Mouse (Mus musculus) midbrain, embryonic 14.5 days (tissue): ENCODE results near the gene Dnajc11. TPM values are rescaled to one million over a fixed set of nuclear protein-coding genes. Genes with fewer than 3 reads are reported as not detected.
A peak's percentile ranks its signal among the peaks of the same experiment; 100 is the strongest.

ENCODE experiments used
- ATAC-seq: fragments of 200-750 bp; cut with Nextera tagmentation; 2 replicates; pipeline ENCODE4 v1.8.0; 2017; ENCODE audit warnings: moderate number of reproducible peaks, moderate library complexity; ENCODE audit not compliant: low FRiP score, low TSS enrichment
- DNase-seq: peaks from one replicate; pipeline ENCODE4 v3.0.0-alpha.2; 2015
- H3K27ac ChIP-seq: fragments of 300-500 bp; sonication (generic); replicated peaks from 2 replicates; pipeline ENCODE4 v1.5.1; 2014; ENCODE audit warnings: mild to moderate bottlenecking, low read depth, low read length, moderate library complexity
- H3K27me3 ChIP-seq: fragments of 300-500 bp; sonication (generic); 2 replicates; pipeline ENCODE4 v1.6.1; 2014; ENCODE audit warnings: low read length, control low read depth, mixed read lengths; ENCODE audit not compliant: control insufficient read depth, insufficient read depth
- H3K36me3 ChIP-seq: fragments of 300-500 bp; sonication (generic); 2 replicates; pipeline ENCODE4 v1.6.1; 2014; ENCODE audit warnings: low read length, control low read depth; ENCODE audit not compliant: control insufficient read depth, insufficient read depth
- H3K4me1 ChIP-seq: fragments of 300-500 bp; sonication (generic); 2 replicates; pipeline ENCODE4 v1.6.1; 2014; ENCODE audit warnings: mild to moderate bottlenecking, antibody characterized with exemption, low read length, control low read depth; ENCODE audit not compliant: control insufficient read depth, insufficient read depth
- H3K4me2 ChIP-seq: fragments of 300-500 bp; sonication (generic); 2 replicates; pipeline ENCODE4 v1.6.1; 2014; ENCODE audit warnings: mild to moderate bottlenecking, low read length, moderate library complexity
- H3K4me3 ChIP-seq: fragments of 300-500 bp; sonication (generic); replicated peaks from 2 replicates; pipeline ENCODE4 v1.5.1; 2014; ENCODE audit warnings: low read depth, low read length
- H3K9ac ChIP-seq: fragments of 300-500 bp; sonication (generic); replicated peaks from 2 replicates; pipeline ENCODE4 v1.6.1; 2014; ENCODE audit warnings: mild to moderate bottlenecking, low read length, moderate library complexity
- H3K9me3 ChIP-seq: fragments of 300-500 bp; sonication (generic); 2 replicates; pipeline ENCODE4 v1.6.1; 2016; ENCODE audit warnings: low read length, control low read depth, mixed read lengths; ENCODE audit not compliant: control insufficient read depth
- WGBS: fragments of 180-500 bp; shearing (Covaris S2); extraction: QIAGEN DNeasy Blood & Tissue Kit; methylation state at CpG from one replicate; pipeline ENCODE4 v1.1.7; 2014; 5-methylcytosine and 5-hydroxymethylcytosine counted together
- polyA plus RNA-seq: library from polyadenylated mRNA; unstranded; fragments of >200 nt; fragmentation: Nextera tagmentation; extraction: Ambion mirVana; gene quantifications from 2 replicates; pipeline ENCODE4 v1.2.1, GENCODE M21; 2014

Dnajc11 gene
- polyA plus RNA-seq, 1 experiment from 2014 or later = 75.2 TPM

GRCm38 (mm10) chr4:152007481-152008147 is 74.1 kb downstream of the Dnajc11 start:
- H3K9ac ChIP-seq = no peak overlapping the region
- H3K27me3 ChIP-seq = peaks cover 34% of the 10 kb centered on the region
- 4% methylated on average over 8 of the region's 8 CpGs for WGBS
- H3K27ac ChIP-seq = no peak overlapping the region
- H3K4me2 ChIP-seq = peak overlapping the region; percentile 100
- ATAC-seq (no peak), DNase-seq (peak; percentile 15)
- peaks cover 29% of the 10 kb centered on the region for H3K4me1 ChIP-seq
- peak overlapping the region; percentile 67; the same call in 1 of the 2 replicates for H3K4me3 ChIP-seq
- H3K36me3 ChIP-seq = no peaks in the 10 kb centered on the region
- no peaks in the 10 kb centered on the region for H3K9me3 ChIP-seq

- H3K27ac ChIP-seq = no peak overlapping the region
- no peaks in the 10 kb centered on the region for H3K36me3 ChIP-seq
- peak overlapping the region; percentile 100 for H3K4me2 ChIP-seq
- H3K4me1 ChIP-seq = peaks cover 29% of the 10 kb centered on the region
- H3K4me3 ChIP-seq = peak overlapping the region; percentile 67
- DNase-seq (no peak), ATAC-seq (no peak; the same call in 1 of the 2 replicates)
- H3K9me3 ChIP-seq = no peaks in the 10 kb centered on the region
- peak overlapping the region; percentile 59; the same call in 1 of the 2 replicates for H3K9ac ChIP-seq
- peaks cover 34% of the 10 kb centered on the region for H3K27me3 ChIP-seq
- WGBS = under 1% methylated on average over 14 of the region's 14 CpGs
These were observed 74.6 kb downstream of the Dnajc11 start for GRCm38 (mm10) chr4:152008148-152008500.

GRCm38 (mm10) chr4:152008622-152009075 is 75.2 kb downstream of the Dnajc11 start, which contains the start of gene Klhl21:
Klhl21 (plus strand) TSS chr4:152008803.
- DNase-seq (peak; percentile 94), ATAC-seq (peak; percentile 85)
- H3K36me3 ChIP-seq = no peaks in the 10 kb centered on the region
- peak within 1 kb of the TSS; percentile 59 for H3K9ac ChIP-seq
- under 1% methylated on average over 43 of the region's 45 CpGs for WGBS
- H3K27me3 ChIP-seq = peaks cover 34% of the 10 kb centered on the region
- peak within 1 kb of the TSS; percentile 64 for H3K27ac ChIP-seq
- peaks cover 29% of the 10 kb centered on the region for H3K4me1 ChIP-seq
- peak within 1 kb of the TSS; percentile 100 for H3K4me2 ChIP-seq
- H3K4me3 ChIP-seq = peak within 1 kb of the TSS; percentile 67
- H3K9me3 ChIP-seq = no peaks in the 10 kb centered on the region

- H3K9ac ChIP-seq = peak overlapping the region; percentile 59
- no peaks in the 10 kb centered on the region for H3K9me3 ChIP-seq
- peak overlapping the region; percentile 67 for H3K4me3 ChIP-seq
- ATAC-seq = peak; percentile 71
- peak; percentile 77 for DNase-seq
- H3K27ac ChIP-seq = peak overlapping the region; percentile 64
- under 1% methylated on average over 106 of the region's 115 CpGs for WGBS
- H3K36me3 ChIP-seq = 0 out of 2 replicates have a peak, but pooled peaks cover 2% of the 10 kb centered on the region
- peaks cover 34% of the 10 kb centered on the region for H3K27me3 ChIP-seq
- peak overlapping the region; percentile 100 for H3K4me2 ChIP-seq
- peaks cover 29% of the 10 kb centered on the region for H3K4me1 ChIP-seq
These were observed 75.9 kb downstream of the Dnajc11 start for GRCm38 (mm10) chr4:152009076-152010051.

GRCm38 (mm10) chr4:152010091-152010706 is 76.7 kb downstream of the Dnajc11 start:
- H3K27me3 ChIP-seq = peaks cover 34% of the 10 kb centered on the region
- 0 out of 2 replicates have a peak, but pooled peaks cover 8% of the 10 kb centered on the region for H3K36me3 ChIP-seq
- H3K9me3 ChIP-seq = no peaks in the 10 kb centered on the region
- peak overlapping the region; percentile 100 for H3K4me2 ChIP-seq
- ATAC-seq (no peak), DNase-seq (peak; percentile 22)
- peak overlapping the region; percentile 67 for H3K4me3 ChIP-seq
- H3K27ac ChIP-seq = no peak overlapping the region
- peak overlapping the region; percentile 59 for H3K9ac ChIP-seq
- WGBS = 2% methylated on average over 10 of the region's 10 CpGs
- peaks cover 29% of the 10 kb centered on the region for H3K4me1 ChIP-seq

- Histone ChIP-seq H3K4me3 (peak overlapping the region; percentile 67), H3K27me3 (peaks cover 34% of the 10 kb centered on the region), H3K27ac (no peak overlapping the region), H3K4me1 (peaks cover 29% of the 10 kb centered on the region), H3K9me3 (no peaks in the 10 kb centered on the region), H3K9ac (no peak overlapping the region), H3K4me2 (peak overlapping the region; percentile 100), H3K36me3 (0 out of 2 replicates have a peak, but pooled peaks cover 11% of the 10 kb centered on the region)
- 7% methylated on average over 13 of the region's 13 CpGs for WGBS
- no peak for ATAC-seq
- DNase-seq = no peak
These were observed 77.2 kb downstream of the Dnajc11 start for GRCm38 (mm10) chr4:152010707-152011134.

GRCm38 (mm10) chr4:152011171-152011760 is 77.8 kb downstream of the Dnajc11 start:
- Histone ChIP-seq H3K4me2 (peak overlapping the region; percentile 100), H3K4me3 (peak overlapping the region; percentile 67; the same call in 1 of the 2 replicates), H3K4me1 (peaks cover 29% of the 10 kb centered on the region), H3K9me3 (no peaks in the 10 kb centered on the region), H3K36me3 (0 out of 2 replicates have a peak, but pooled peaks cover 11% of the 10 kb centered on the region), H3K27ac (no peak overlapping the region), H3K9ac (no peak overlapping the region), H3K27me3 (peaks cover 33% of the 10 kb centered on the region)
- WGBS = 74% methylated on average over 8 of the region's 8 CpGs
- DNase-seq (no peak), ATAC-seq (no peak)

GRCm38 (mm10) chr4:152012109-152012508 is 78.6 kb downstream of the Dnajc11 start:
- no peak overlapping the region for H3K4me2 ChIP-seq
- no peak overlapping the region for H3K4me3 ChIP-seq
- WGBS = 95% methylated on average over 16 of the region's 16 CpGs
- no peak overlapping the region for H3K9ac ChIP-seq
- peaks cover 25% of the 10 kb centered on the region for H3K27me3 ChIP-seq
- ATAC-seq (no peak), DNase-seq (no peak)
- H3K27ac ChIP-seq = no peak overlapping the region
- H3K4me1 ChIP-seq = peaks cover 29% of the 10 kb centered on the region
- 0 out of 2 replicates have a peak, but pooled peaks cover 11% of the 10 kb centered on the region for H3K36me3 ChIP-seq
- H3K9me3 ChIP-seq = no peaks in the 10 kb centered on the region
